Mouse (Mus musculus) testis, adult 2 months (tissue): ENCODE measurements at regions not wholly inside any gene's neighbourhood (a gene's known extent, or its start where the extent isn't known, plus 50 kb on each side); places are given as distances from the start of the nearest gene placed in this dataset.
"Not testable (repeated sequence)": the region's sequence is repeated elsewhere in the genome, so short reads cannot be mapped to it uniquely, and the experiment has no call there.

Experiments used
- H3K27ac ChIP-seq: fragments of 200-500 bp; 2 replicates; pipeline ENCODE4 v1.5.1; 2012; ENCODE audit warnings: low read depth, low read length; ENCODE audit not compliant: control insufficient read depth, insufficient read depth
- H3K27me3 ChIP-seq: fragments of 200-500 bp; 2 replicates; pipeline ENCODE4 v1.6.1; 2012; ENCODE audit warnings: mild to moderate bottlenecking, low read length, moderate library complexity; ENCODE audit not compliant: control insufficient read depth, insufficient read depth
- H3K36me3 ChIP-seq: fragments of 200-500 bp; 2 replicates; pipeline ENCODE4 v1.6.1; 2012; ENCODE audit warnings: mild to moderate bottlenecking, low read length; ENCODE audit not compliant: control insufficient read depth, insufficient read depth
- H3K4me1 ChIP-seq: fragments of 200-500 bp; 2 replicates; pipeline ENCODE4 v1.6.1; 2012; ENCODE audit warnings: low read length; ENCODE audit not compliant: control insufficient read depth, insufficient read depth
- H3K4me3 ChIP-seq: fragments of 200-500 bp; 2 replicates; pipeline ENCODE4 v1.5.1; 2012; ENCODE audit warnings: low read depth, mild to moderate bottlenecking, low read length, moderate library complexity, mixed read lengths; ENCODE audit not compliant: control insufficient read depth
- CTCF ChIP-seq: fragments of 200-500 bp; IDR thresholded peaks from 2 replicates; pipeline ENCODE4 v1.5.1; 2012; ENCODE audit warnings: low read depth, mild to moderate bottlenecking, inconsistent platforms, low read length, moderate library complexity; ENCODE audit not compliant: control insufficient read depth, insufficient read depth, insufficient replicate concordance
- POLR2A ChIP-seq: fragments of 200-500 bp; IDR thresholded peaks from 2 replicates; pipeline ENCODE4 v1.6.1; 2012; ENCODE audit warnings: low read depth, mild to moderate bottlenecking, inconsistent platforms, low read length, moderate library complexity; ENCODE audit not compliant: control insufficient read depth

DNA sequence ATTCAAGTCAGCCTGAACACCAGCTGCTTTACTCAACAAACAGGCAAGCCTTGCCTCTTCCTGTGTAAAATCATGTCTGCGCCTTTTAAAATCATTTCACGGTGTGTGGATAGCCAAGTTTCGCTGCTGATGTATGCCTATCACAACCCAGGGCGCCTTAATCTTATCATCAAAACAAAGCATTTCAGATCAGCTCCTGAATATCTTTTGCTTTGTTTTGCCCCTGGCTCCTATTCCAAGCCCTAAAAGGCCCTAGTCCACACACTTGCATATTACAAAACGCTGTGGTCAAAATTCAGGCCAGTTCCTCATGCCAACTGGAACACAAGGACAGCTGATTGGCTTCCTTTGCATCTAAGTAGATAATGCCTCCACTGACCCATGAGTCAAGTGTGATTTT, 501.7 kb upstream of the Gulo start:
- H3K27ac ChIP-seq: no peak overlapping the region
- no peaks in the 10 kb centered on the region for H3K36me3 ChIP-seq
- no peaks in the 10 kb centered on the region for H3K27me3 ChIP-seq
- no peak overlapping the region for H3K4me3 ChIP-seq
- H3K4me1 ChIP-seq: no peaks in the 10 kb centered on the region
- TF ChIP-seq CTCF (no peak), POLR2A (no peak)

GRCm38 (mm10) chr14:66510218-66510617, 501.2 kb upstream of the Gulo start:
- Histone ChIP-seq H3K4me1 (no peaks in the 10 kb centered on the region), H3K27ac (no peak overlapping the region), H3K27me3 (no peaks in the 10 kb centered on the region), H3K36me3 (no peaks in the 10 kb centered on the region), H3K4me3 (no peak overlapping the region)
- no peak for TF ChIP-seq POLR2A
- no peak for TF ChIP-seq CTCF

DNA sequence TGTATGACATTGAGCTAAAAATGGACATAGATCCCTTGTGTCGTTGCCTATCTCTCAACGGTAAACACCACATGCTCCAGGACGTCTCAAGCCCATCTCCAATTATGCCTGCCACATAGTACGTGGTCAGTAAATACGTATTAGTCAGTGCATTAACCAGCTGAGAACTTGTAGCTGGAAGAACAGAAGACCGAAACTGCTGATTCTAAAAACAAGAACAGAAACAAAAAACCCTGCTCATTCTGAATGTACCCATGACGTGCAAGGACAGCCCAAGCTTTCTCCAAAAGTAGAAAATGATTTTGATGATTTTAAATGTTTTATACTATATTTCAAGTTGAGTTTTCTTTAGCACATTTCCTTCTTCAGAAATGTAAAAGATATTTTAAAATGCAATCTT, 500.7 kb upstream of the Gulo start:
- no peak overlapping the region for H3K27ac ChIP-seq
- H3K4me3 ChIP-seq: no peak overlapping the region
- TF ChIP-seq CTCF: no peak
- TF ChIP-seq POLR2A: no peak
- no peaks in the 10 kb centered on the region for H3K36me3 ChIP-seq
- no peaks in the 10 kb centered on the region for H3K27me3 ChIP-seq
- H3K4me1 ChIP-seq: no peaks in the 10 kb centered on the region

GRCm38 (mm10) chr14:66501995-66502394, 493.0 kb upstream of the Gulo start:
- no peaks in the 10 kb centered on the region for H3K27me3 ChIP-seq
- H3K36me3 ChIP-seq: no peaks in the 10 kb centered on the region
- H3K4me3 ChIP-seq: no peak overlapping the region
- H3K27ac ChIP-seq: no peak overlapping the region
- no peaks in the 10 kb centered on the region for H3K4me1 ChIP-seq
- TF ChIP-seq POLR2A: no peak

GRCm38 (mm10) chr14:66499896-66500295, 490.9 kb upstream of the Gulo start:
- no peak overlapping the region for H3K4me3 ChIP-seq
- no peaks in the 10 kb centered on the region for H3K36me3 ChIP-seq
- no peak overlapping the region for H3K27ac ChIP-seq
- TF ChIP-seq CTCF (no peak), POLR2A (no peak)
- no peaks in the 10 kb centered on the region for H3K27me3 ChIP-seq
- no peaks in the 10 kb centered on the region for H3K4me1 ChIP-seq

GRCm38 (mm10) chr14:66495146-66495545, 486.1 kb upstream of the Gulo start:
- H3K36me3 ChIP-seq: no peaks in the 10 kb centered on the region
- no peaks in the 10 kb centered on the region for H3K4me1 ChIP-seq
- H3K27ac ChIP-seq: no peak overlapping the region

DNA sequence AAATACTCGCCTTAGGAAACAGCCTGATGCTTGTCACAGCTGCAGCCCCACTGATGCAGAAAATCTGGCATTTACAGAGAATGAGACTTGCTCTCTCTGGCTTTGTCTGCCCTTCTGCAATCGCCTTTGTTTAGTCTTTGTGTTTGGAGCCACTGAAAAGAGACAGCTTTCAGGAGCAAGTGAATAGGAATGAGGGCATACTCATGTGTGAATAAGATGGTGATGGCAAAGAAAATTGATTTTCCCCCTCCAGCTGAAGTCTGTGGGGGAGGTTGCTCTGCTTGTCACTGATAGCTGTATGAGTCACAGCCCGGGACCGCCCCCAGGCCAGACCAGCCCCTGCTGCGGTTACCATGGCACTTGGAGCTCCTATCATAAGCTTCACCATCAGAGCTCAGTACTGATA, 485.5 kb upstream of the Gulo start:
- no peak for TF ChIP-seq CTCF
- no peak for TF ChIP-seq POLR2A
- Histone ChIP-seq H3K36me3 (no peaks in the 10 kb centered on the region), H3K27me3 (no peaks in the 10 kb centered on the region), H3K4me1 (no peaks in the 10 kb centered on the region; the same call in 1 of the 2 replicates), H3K27ac (no peak overlapping the region), H3K4me3 (no peak overlapping the region)

More at GRCm38 (mm10) chr14:66495146-66495545, 486.1 kb upstream of the Gulo start:
- Histone ChIP-seq H3K27me3 (no peaks in the 10 kb centered on the region), H3K4me3 (no peak overlapping the region)
- no peak for TF ChIP-seq POLR2A
- no peak for TF ChIP-seq CTCF

- Histone ChIP-seq H3K4me1 (no peaks in the 10 kb centered on the region; the same call in 1 of the 2 replicates), H3K27ac (no peak overlapping the region), H3K4me3 (no peak overlapping the region), H3K27me3 (no peaks in the 10 kb centered on the region), H3K36me3 (no peaks in the 10 kb centered on the region)
- TF ChIP-seq POLR2A (no peak), CTCF (no peak)
These were observed 484.7 kb upstream of the Gulo start for GRCm38 (mm10) chr14:66493691-66494121.

GRCm38 (mm10) chr14:66484751-66485150, 475.7 kb upstream of the Gulo start:
- not testable (repeated sequence) for H3K36me3 ChIP-seq, H3K27ac ChIP-seq, H3K4me3 ChIP-seq, H3K27me3 ChIP-seq, H3K4me1 ChIP-seq
